Mouse (Mus musculus) liver, postnatal 0 days (tissue): ENCODE results near the gene Mgat5.

Source experiments
- CTCF ChIP-seq: sonication (generic); IDR thresholded peaks from 2 replicates; pipeline ENCODE4 v1.5.1; 2016; ENCODE audit warnings: antibody characterized with exemption, low read depth
- EP300 ChIP-seq: IDR thresholded peaks from 2 replicates; pipeline ENCODE4 v1.6.1; 2016; ENCODE audit warnings: antibody characterized with exemption, low read depth, mild to moderate bottlenecking

DNA sequence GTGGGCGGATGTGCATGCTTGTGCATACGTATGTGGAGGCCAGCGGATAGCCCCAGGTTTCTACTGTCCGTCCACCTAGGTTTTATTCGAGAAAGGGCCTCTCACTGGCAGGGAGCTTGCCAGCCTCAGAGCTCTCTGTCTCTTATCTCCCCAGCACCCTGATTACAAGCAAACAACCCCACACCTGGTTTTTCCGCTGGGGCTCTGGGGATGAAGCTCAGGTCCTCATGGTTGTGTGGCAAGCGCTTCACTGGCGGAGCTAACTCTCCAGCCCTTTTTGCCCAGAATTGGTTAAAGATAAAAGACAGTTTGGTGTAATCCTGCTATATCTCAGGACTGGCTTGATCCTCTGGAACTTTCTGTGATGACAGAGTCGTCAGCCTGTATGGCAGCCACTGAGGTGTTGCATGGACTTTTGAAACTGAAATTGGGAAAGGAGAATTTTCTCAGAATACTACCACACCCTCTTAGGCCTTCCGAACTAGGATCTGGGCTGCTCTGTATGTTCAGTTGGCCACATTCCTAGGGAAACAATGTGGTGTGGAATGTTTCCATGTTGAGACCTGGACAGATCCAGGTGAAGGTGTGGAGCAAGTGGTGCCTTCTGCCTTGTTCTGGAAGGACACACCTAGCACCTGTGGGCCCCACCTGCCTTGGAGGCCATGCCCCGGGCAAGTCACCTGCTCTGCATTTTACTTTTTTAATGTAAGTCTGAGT is 39.4 kb downstream of the Mgat5 start:
- TF ChIP-seq CTCF, result no peak
- TF ChIP-seq EP300, result no peak
